Mouse (Mus musculus): ENCODE data around the gene Ppfia1.

The Ppfia1 gene

DNA sequence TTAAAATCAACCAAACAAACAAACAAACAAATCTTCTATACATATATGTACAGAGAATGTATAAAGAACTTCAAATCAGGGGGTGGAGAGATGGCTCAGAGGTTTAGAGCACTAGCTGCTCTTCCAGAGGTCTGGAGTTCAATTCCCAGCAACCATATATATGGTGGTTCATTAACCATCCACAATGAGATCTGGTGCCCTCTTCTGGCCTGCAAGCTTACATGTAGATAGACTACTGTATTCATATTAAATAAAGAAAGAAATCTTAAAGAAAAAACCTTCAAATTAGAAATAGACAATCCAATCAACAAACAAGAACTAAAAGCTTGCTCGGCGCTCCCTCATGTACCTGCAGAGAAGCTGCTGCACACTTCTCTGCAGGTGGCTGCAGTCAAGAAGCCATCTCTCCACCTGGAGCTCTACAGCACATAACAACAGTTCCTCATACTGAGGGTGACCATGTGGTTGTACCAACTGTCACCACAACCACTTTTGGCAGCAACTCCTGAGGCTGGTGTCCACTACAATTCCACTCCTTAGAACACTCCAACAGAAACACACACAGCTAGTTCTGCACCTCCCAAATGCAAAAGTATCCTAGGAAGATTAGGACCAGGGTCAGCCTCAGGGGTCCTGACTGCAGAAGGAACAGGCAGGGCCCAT, 3.5 kb downstream of the Ppfia1 start:
- DNase-seq (ENCODE audit: low spot score in 2 of 2): no peak

DNA sequence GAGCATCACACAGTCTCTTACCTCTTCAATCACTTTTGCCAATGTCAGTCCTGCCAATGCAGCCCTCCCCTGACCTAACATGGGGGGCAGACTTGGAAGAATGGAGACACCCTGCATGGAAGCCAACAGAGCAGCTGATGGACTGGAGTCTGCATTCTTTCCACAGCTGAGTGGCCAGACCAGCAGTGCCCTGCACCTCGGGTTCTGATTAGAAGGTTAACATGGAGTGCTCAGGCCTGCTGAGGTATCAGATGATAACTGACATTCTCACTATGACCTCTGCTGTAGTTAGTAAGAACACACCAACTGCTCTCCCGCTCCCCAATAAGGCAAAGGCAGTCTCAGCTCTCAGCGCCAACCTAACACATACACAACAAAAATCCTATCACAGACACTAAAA, 8.3 kb downstream of the Ppfia1 start:
- no peak for DNase-seq (ENCODE audit: low spot score in 2 of 2)

DNA sequence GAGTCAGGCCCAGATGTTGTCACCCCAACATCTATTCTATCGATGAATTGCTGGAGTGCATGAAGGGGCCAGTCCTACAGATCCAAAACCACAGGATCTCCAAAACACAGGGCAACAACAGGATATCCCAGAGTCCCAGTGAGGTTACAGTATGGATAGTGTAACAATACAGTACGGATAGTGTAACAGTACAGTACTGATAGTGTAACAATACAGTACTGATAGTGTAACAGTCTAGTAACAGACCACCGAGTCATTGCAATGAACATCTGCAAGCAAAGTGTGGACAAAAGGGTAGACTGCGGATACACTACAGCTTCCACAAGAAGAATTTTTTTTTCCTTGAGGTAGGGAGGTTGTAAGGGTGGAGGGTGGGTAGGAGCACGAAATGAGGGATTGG, 12.2 kb downstream of the Ppfia1 start:
- no peak for DNase-seq (ENCODE audit: low spot score in 2 of 2)

DNA sequence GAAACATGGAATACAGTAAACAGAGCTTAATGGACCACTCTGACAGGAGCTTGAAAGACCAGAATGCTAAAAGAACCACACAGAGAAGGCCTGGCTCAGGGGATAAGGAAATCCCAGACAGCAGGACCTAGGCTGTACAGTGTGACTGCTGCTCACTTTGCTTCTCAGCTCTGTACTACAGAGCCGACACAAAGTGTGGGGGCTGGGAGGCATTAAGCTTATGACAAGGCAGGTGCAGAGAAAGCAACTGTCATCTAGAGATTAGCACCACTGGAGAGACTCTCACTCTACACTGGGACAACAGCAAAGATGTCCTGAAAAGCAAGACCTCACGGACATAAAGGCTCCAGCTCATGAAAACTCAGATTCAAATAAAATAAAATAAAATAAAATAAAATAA, 14.4 kb downstream of the Ppfia1 start:
- DNase-seq (ENCODE audit: low spot score in 2 of 2): no peak

DNA sequence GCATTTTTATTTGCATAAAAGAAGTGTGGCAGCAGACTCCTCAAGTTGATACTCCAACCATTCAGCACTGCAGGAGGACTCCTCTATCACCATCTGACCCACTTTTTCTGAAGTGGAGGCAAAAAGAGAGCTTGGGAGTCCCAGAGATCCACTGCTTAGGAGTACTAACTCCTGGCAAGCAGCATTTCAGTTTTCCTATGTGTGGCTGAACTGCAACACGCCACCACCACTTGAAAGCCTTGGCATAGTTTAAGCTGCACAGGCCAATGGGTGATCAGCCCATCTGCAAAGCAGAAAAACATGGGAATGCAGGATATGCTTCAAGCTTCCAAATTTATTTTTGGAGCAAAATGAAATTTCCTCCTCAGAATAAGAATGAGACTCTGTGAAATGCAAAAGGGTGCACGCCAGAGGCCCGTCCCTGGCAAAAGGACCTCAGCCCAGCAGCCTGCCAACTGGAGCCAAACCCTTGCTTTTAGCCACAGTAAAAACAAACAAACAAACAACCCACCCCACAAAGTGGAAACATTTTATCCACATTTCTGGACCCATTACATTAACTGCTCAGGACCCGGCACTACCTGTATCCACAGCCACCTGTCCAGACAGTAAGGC, 15.4 kb downstream of the Ppfia1 start:
- no peak for DNase-seq (ENCODE audit: low spot score in 2 of 2)

DNA sequence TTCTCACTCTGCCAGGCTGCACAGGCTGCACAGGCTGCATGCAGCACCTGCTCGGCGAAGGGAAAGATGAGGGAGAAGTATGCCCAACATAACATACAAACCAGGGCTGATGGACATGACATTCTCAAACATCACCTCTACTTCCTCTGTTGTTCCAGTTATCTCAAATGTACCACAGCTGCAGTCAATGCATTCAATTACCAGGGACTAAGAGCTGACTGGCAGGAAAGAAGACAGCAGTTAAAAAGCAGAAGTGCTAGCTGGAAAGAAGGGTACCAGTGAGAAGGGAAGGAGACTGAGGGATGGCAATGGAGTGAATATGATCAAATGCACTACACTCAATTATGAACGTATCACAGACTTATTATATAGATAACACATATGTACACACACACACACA, 17.2 kb downstream of the Ppfia1 start:
- DNase-seq (ENCODE audit: low spot score in 2 of 2): no peak

DNA sequence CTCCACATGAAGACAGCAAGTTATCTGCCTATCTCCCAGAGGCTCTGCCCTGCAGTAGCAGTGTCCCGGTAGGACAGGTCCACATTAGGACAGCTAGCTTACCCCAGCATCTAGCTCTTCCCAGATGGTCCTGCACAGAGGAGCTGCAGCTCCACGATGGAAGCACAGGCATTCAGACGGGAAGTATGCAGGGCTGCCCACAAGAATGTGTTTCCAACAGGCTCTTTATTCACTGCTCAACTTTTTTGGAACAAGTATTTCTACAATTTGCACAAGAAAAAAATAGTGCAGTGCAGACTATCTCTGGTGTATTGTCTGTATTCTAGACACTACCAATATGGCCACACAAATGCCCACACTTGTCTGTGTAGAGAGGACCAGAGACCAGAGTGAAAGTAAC, 18.8 kb downstream of the Ppfia1 start:
- no peak for DNase-seq (ENCODE audit: low spot score in 2 of 2)

DNA sequence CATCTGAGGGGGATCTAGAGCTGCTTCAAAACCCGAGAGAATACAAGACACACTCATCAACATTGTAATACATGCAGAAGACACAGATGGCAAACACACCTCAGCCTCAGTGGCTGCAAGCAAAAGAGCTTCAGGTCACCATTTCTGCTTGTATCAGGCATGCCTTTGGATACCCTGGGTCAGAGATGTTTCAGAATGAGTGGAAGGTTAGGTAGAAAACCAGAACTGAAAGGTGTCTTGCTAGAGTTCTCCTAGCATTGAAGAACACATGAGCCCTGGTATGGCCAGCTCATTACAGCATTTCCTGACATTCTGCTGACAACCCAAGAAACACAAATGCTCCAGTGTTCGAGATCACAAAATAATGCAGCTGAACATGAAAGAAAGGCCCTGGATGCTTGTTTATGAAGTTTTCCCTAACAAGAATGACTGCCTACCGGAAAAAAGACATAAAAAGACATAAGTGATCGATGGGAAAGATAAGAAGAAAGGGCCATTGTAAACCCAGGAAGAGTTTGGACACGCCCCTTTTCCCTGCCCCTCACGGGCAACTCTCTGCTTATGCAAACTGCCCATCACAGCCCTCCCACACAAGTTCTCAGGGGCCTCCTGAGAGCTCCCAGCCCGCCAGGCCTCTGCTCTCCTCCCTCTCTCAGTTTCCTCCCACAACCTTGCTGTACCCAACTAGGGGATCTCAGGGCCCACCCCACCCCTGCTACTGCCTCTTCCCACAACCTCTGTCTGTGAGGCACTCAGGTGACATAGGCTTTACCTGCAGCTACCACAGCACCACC, 21.7 kb downstream of the Ppfia1 start:
- no peak for DNase-seq (ENCODE audit: low spot score in 2 of 2)

DNA sequence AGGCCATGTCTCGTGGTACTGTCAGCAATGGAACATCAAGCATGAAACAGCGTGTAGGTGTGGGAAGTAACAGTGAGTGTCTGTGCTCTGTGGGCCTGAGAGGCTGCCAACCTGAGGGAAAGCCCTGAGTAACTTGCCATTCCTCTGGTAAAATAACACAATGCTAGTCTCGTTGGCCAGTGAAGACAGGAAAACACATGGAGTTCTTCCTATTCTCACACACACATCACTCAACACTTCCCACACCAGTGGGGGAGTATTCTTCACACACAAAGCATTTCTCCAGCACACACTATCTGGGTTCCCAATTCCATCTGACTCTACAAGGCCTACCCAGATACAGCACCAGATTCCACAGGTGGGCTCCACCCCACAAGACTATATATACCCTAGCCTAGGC, 23.7 kb downstream of the Ppfia1 start:
- DNase-seq (ENCODE audit: low spot score in 2 of 2): no peak

DNA sequence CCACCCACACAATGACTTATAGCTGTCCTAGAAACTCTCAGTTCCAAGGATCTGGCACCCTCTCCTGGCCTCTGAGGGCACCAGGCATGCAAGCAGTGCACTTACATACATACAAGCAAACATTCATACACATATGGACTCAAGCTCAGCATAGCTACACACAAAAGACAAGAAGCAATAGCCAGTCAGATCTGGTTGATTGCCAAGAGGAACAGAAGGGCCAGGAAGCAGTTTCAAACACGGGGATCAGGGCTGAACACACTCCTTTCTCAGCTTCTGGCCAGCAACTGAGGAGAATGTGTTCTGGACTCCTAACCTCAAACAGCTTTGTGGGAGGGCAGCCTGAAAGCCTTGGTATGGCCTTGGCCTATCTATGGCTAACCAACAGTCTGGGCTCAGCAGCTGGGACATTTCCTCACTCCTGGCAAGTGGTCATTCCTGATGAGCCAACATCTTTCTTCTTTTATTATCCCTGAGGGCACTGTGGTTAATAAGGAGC, 25.8 kb downstream of the Ppfia1 start:
- no peak for DNase-seq (ENCODE audit: low spot score in 2 of 2)

DNA sequence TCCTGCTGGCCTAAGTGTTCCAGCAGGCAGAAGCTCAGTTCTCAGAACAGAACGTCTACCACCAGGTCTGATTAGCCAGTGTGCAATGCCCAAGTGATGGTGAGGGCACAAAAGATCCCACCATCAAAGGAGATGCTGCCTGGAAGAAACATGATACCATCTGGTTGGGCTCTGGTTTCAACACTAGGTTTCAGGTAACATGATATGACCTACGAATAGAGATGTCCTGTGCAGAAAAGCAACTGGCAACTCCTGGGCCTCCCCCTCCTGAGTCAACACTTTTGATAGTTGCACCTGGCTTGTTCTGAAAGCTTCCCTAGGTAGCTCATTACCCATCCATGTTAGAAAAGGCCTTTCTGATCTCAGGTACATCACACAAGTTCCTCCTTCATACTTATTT, 26.9 kb downstream of the Ppfia1 start:
- no peak for DNase-seq (ENCODE audit: low spot score in 2 of 2)

DNA sequence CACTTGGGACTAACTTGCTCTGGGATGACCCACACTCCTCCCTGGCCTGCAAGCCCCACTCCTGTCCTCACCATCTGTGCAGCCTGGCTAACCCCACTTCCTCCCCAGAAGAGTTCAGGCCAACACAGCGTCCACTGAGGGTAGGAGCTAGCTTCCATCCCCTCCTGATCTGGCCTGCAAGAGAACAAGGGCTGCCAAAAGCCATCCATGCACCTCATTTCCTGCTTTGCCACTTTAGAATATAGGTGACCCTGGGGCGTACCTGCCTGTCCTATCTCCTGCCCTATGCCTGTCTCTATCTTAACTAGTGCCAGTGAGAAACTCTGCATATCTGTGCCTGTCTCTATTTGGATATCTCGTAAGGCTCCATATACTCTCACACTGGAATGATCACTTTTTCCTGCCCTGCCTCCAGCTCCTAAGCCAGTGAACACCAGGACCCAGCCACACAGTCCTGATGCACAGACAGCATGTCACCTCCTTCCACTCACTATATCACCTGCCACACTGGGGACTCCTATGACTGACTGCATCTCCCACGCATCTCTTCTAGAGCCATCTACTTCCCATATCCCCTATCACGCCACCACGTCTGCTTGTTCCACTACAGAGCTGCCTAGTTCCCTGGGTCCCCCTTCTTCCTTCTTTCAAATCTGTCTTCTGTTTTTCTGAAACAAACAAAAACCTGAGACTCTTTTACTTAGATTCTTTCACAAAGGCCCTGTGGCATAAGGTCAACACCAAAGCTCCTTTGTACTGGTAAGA, 28.9 kb downstream of the Ppfia1 start:
- DNase-seq (ENCODE audit: low spot score in 2 of 2): no peak

DNA sequence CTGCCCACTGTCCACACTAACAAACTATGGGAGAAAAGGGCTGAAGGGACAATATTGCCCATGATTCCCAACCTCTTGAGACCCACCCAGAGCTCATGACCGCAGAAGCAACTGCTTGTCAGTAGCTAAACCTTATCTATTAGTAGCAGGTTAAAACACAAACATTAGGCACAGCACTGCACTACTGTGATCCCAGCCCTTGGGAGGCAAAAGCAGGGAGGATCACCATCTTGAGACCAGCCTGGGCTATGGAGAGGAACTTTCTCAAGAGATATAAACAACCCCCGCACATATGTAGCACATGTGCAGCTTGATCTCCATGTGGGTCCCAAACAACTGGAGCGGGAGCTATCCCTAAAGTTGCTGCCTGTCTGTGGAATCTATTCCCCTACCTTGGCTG, 30.1 kb downstream of the Ppfia1 start:
- DNase-seq (ENCODE audit: low spot score in 2 of 2): no peak

DNA sequence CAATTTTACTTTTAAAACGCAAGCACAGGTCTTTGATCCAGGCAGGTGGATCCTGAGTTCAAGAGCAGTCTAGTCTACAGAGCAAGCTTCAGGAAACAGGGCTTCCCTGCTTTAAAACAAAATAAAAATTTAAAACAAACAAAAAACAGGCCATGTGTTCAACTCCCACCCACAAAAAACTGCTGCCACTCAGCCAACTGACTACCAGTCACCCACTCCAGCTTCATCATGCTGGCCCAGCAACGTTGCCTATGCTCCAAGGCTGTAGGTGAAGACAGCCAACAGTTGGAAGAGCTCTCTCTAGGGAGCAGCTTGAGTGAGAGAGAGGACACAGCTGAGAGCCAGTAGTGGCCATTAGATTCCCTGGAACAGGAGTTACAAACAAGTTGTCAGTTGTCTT, 31.6 kb downstream of the Ppfia1 start:
- DNase-seq (ENCODE audit: low spot score in 2 of 2): no peak

DNA sequence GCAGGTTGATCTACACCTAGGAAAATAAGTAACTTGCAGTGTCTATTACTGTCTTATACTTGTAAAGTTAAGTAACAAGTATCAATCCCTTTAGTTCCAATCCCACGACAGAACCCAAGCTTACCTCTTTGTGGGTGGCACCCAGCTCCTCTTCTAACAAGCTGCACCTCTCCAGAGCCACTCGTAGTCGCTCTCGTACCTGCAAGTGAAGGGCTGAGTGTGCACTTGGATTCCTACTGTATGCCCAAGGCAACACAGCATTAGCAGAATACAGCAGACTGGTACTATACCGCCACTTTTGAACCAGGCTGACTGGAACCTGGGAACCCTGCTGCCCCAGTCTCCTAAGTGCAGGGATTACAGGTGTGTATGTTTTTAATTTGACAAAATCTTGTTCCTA, 33.7 kb downstream of the Ppfia1 start:
- DNase-seq (ENCODE audit: low spot score in 2 of 2): no peak

DNA sequence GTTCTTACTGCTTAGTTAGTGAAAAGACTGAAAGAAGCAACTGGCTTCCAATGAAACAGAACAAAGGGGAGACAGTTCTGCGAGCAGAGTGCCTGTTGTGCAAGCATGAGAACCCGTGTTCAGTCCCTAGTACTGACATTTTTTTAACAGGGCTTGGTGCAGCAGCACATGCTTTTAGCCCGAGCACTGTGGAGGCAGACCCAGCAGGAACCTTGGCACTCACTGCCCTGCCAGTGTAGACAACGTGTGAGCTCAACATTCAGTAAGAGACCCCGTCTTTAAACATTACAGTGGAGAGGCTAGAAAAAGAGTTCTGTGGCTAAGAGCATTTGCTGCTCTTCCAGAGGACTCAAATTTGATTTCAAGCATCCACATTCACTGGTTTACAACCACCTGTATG, 36.8 kb downstream of the Ppfia1 start:
- DNase-seq (ENCODE audit: low spot score in 2 of 2): no peak

DNA sequence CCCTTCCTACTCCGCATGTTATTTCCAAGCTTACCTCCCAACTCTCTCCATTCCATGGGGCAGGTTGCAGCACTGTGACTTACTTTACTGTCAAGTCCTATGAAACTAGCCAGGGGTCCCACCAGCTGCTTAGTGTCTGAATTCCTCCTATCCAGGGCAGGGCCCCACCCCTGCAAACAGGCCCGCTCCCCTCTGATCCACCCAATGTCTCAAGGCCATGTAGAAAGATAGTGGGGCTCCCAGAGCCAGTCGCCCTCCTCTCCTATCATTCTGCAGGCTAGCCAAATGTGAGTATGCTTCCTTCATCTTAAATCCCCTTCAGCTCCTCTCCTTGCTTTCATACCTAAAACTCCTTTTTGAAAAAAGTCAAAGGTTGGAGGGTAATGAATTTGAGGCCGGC, 44.4 kb downstream of the Ppfia1 start:
- DNase-seq (ENCODE audit: low spot score in 2 of 2): no peak

DNA sequence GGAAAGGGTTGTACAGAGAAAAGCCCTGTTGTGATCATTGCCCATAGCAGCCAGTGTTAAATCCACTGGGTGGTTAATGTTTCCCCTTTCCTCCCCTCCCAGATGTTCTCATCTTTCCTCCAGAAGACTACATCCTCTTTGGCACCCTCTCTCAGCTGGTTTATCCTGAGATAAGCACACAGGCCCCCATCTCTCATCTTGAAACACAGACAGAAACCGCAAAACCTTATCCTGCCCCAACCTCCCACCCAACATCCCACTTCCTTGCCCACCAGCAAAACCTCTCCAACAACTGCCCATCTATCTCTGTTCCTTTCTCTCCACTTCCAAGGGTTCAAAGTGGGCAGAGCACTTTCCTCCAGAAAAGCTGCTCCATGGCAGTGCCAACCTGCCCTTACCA, 46.7 kb downstream of the Ppfia1 start:
- DNase-seq (ENCODE audit: low spot score in 2 of 2): no peak

DNA sequence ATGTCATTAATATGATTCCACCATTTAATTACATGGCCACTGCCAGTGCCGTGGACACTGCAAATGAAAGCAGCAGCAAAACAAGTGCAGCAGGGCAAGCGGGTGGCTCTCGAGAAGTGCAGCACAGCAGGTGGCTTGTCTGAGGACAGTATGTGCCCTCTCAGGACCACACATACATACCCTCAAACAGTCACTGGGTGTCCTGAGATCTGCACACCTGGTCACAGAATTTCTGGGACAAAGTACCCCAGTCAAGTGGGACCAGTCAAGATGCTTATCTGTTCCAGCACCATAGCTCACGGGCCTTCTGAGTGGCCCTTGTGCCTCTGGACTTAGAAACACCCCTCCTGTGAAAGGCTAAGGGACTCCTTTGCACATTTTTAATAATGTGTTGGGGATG, 49.6 kb downstream of the Ppfia1 start:
- DNase-seq (ENCODE audit: low spot score in 2 of 2): no peak

DNA sequence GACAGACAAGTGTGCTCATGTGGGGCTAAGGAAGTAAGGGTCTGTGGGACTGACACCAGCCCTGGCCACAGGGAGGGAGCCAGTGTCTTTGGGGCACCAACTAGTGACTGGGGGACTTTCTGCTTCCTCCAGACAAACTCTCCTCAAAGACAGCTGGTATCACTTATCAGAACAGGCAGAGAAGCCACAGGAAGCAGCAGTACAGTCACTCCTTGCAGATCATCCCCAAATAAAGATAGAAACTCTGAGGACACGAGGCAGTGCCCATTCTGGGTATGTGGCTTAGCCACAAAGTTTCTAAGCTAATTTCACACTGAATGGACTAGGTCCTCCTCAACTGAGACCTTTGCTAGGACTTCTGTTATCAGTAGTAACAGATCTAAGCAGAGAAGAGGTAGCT, 60.6 kb downstream of the Ppfia1 start:
- DNase-seq (ENCODE audit: low spot score in 2 of 2): no peak

DNA sequence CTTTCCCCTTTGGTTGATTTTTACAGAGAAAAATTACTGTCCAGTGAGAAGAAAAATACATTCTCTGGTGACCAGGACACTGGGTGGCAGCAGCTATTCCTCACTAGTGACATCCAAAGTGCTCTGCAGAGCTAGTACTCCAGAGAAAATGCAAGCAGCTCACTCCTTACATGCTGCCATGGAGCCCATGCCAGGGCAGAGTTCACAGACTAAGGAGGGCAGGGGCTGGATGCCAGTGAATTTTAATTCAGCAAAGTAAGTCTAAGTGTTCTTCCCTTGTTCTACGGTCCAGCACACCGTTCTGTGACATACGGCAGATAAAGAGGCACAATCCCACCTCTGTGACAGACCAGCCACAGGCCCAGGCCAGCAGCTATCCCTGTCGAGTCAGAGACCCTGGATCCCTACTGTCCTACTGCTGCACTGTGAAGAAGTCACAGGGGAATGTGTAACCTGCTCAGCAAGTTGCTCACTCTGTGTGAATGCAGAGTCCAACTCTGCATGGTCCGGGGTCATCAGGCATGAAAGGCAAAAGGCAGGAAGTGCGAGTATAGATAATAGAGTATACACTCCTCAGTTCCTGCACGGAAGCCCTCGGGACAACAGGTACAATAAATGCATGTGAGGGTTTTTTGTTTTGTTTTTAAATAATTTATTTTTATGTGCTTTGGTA, 63.2 kb downstream of the Ppfia1 start:
- DNase-seq (ENCODE audit: low spot score in 2 of 2): no peak

Measured in frontal cortex, postnatal 14 days (tissue).